Mouse (Mus musculus) CH12.LX (cell line): ENCODE measurements around the gene Adprhl2.

Source experiments
- CTCF ChIP-seq, 2 experiments: IDR thresholded peaks in 1 of 2; conservative IDR thresholded peaks in 1 of 2; 2 replicates each; pipeline ENCODE4 v1.5.1; 2011 to 2012; ENCODE audit warnings: low read depth in 2 of 2, low read length in 2 of 2, improper control_type of control experiment in 1 of 2, inconsistent platforms in 1 of 2, mild to moderate bottlenecking in 1 of 2, moderate library complexity in 1 of 2
- EP300 ChIP-seq: IDR thresholded peaks from 2 replicates; pipeline ENCODE4 v1.6.1; 2011; ENCODE audit warnings: low read length, improper control_type of control experiment
- POLR2A ChIP-seq: IDR thresholded peaks from 2 replicates; pipeline ENCODE4 v1.6.1; 2011; ENCODE audit warnings: low read depth, mild to moderate bottlenecking, improper control_type of control experiment, low read length
- SIN3A ChIP-seq: IDR thresholded peaks from 2 replicates; pipeline ENCODE4 v1.6.1; 2012; ENCODE audit warnings: low read length, improper control_type of control experiment, inconsistent platforms
- TCF12 ChIP-seq: IDR thresholded peaks from 2 replicates; pipeline ENCODE4 v1.6.1; 2014; ENCODE audit warnings: low read depth, mild to moderate bottlenecking, inconsistent platforms, low read length, improper control_type of control experiment
- ZC3H11A ChIP-seq: IDR thresholded peaks from 2 replicates; pipeline ENCODE4 v1.6.1; 2012; ENCODE audit warnings: low read depth, mild to moderate bottlenecking, inconsistent platforms, low read length, improper control_type of control experiment
- ZMIZ1 ChIP-seq: IDR thresholded peaks from 2 replicates; pipeline ENCODE4 v1.6.1; 2012; ENCODE audit warnings: low read depth, mild to moderate bottlenecking, inconsistent platforms, low read length, improper control_type of control experiment

- TF ChIP-seq ZMIZ1 (no peak), EP300 (no peak), SIN3A (no peak), ZC3H11A (no peak), CTCF (conservative IDR thresholded peaks at IDR 0.05 in 1 of 2, IDR thresholded peaks at IDR 0.05 in 1 of 2; ENCODE audit: low read depth in 2 of 2, low read length in 2 of 2) (no peak), TCF12 (no peak), POLR2A (no peak)
Observed at GRCm38 (mm10) chr4:126343451-126343850, 21.9 kb upstream of the Adprhl2 start.
